Mouse (Mus musculus): ENCODE results near the gene Tmem215. TPM values are rescaled to one million over a fixed set of nuclear protein-coding genes. Genes with fewer than 3 reads are reported as not detected.

Gene Tmem215
- not detected in 2 replicates for polyA plus RNA-seq (2012; ENCODE audit: insufficient read depth, insufficient read length, missing spikeins)

- TF ChIP-seq POLR2A (IDR thresholded peaks at IDR 0.05; ENCODE audit: borderline replicate concordance, low read depth, low read length): no peak
- no peak for TF ChIP-seq CTCF (IDR thresholded peaks at IDR 0.05; ENCODE audit: low read depth, low read length)
- H3K27ac ChIP-seq (ENCODE audit: insufficient read depth, low read depth, low read length): no peak within 1 kb of the TSS
- no peak within 1 kb of the TSS for H3K4me3 ChIP-seq (ENCODE audit: insufficient read depth, low read length)
- no peaks in the 10 kb centered on the region for H3K4me1 ChIP-seq (ENCODE audit: control insufficient read depth, insufficient read depth, low read length)
These were observed at the start of gene Tmem215 for GRCm38 (mm10) chr4:40471880-40472279. Gene Tmem215, plus strand, starts transcription at chr4:40472180.

GRCm38 (mm10) chr4:40431916-40432315 lies 40.1 kb upstream of the Tmem215 start:
- H3K4me3 ChIP-seq (ENCODE audit: insufficient read depth, low read length): no peak overlapping the region

GRCm38 (mm10) chr4:40433379-40433778 lies 38.6 kb upstream of the Tmem215 start:
- H3K4me3 ChIP-seq (ENCODE audit: insufficient read depth, low read length): no peak overlapping the region
- TF ChIP-seq POLR2A (IDR thresholded peaks at IDR 0.05; ENCODE audit: borderline replicate concordance, low read depth, low read length) (no peak), CTCF (IDR thresholded peaks at IDR 0.05; ENCODE audit: low read depth, low read length) (no peak)
- H3K4me1 ChIP-seq (ENCODE audit: control insufficient read depth, insufficient read depth, low read length): peaks cover 2% of the 10 kb centered on the region
- no peak overlapping the region for H3K27ac ChIP-seq (ENCODE audit: insufficient read depth, low read depth, low read length)

More at GRCm38 (mm10) chr4:40431916-40432315, 40.1 kb upstream of the Tmem215 start:
- no peak overlapping the region for H3K27ac ChIP-seq (ENCODE audit: insufficient read depth, low read depth, low read length)
- TF ChIP-seq CTCF (IDR thresholded peaks at IDR 0.05; ENCODE audit: low read depth, low read length) (no peak), POLR2A (IDR thresholded peaks at IDR 0.05; ENCODE audit: borderline replicate concordance, low read depth, low read length) (no peak)
- peaks cover 2% of the 10 kb centered on the region for H3K4me1 ChIP-seq (ENCODE audit: control insufficient read depth, insufficient read depth, low read length)

- H3K27ac ChIP-seq (ENCODE audit: insufficient read depth, low read depth, low read length): no peak overlapping the region
- H3K4me1 ChIP-seq (ENCODE audit: control insufficient read depth, insufficient read depth, low read length): peaks cover 2% of the 10 kb centered on the region
- no peak for TF ChIP-seq POLR2A (IDR thresholded peaks at IDR 0.05; ENCODE audit: borderline replicate concordance, low read depth, low read length)
- TF ChIP-seq CTCF (IDR thresholded peaks at IDR 0.05; ENCODE audit: low read depth, low read length): no peak
- H3K4me3 ChIP-seq (ENCODE audit: insufficient read depth, low read length): no peak overlapping the region
These were observed 37.6 kb upstream of the Tmem215 start for GRCm38 (mm10) chr4:40434388-40434787.

GRCm38 (mm10) chr4:40443565-40443964 lies 28.4 kb upstream of the Tmem215 start:
- no peak overlapping the region for H3K27ac ChIP-seq (ENCODE audit: insufficient read depth, low read depth, low read length)
- H3K4me3 ChIP-seq (ENCODE audit: insufficient read depth, low read length): no peak overlapping the region
- no peaks in the 10 kb centered on the region for H3K4me1 ChIP-seq (ENCODE audit: control insufficient read depth, insufficient read depth, low read length)
- TF ChIP-seq CTCF (IDR thresholded peaks at IDR 0.05; ENCODE audit: low read depth, low read length): no peak
- TF ChIP-seq POLR2A (IDR thresholded peaks at IDR 0.05; ENCODE audit: borderline replicate concordance, low read depth, low read length): no peak

- Histone ChIP-seq H3K4me1 (ENCODE audit: control insufficient read depth, insufficient read depth, low read length) (no peaks in the 10 kb centered on the region), H3K4me3 (ENCODE audit: insufficient read depth, low read length) (no peak overlapping the region), H3K27ac (ENCODE audit: insufficient read depth, low read depth, low read length) (no peak overlapping the region)
- TF ChIP-seq POLR2A (IDR thresholded peaks at IDR 0.05; ENCODE audit: borderline replicate concordance, low read depth, low read length) (no peak), CTCF (IDR thresholded peaks at IDR 0.05; ENCODE audit: low read depth, low read length) (no peak)
These were observed 935 bp downstream of the Tmem215 start for GRCm38 (mm10) chr4:40472700-40473530.

DNA sequence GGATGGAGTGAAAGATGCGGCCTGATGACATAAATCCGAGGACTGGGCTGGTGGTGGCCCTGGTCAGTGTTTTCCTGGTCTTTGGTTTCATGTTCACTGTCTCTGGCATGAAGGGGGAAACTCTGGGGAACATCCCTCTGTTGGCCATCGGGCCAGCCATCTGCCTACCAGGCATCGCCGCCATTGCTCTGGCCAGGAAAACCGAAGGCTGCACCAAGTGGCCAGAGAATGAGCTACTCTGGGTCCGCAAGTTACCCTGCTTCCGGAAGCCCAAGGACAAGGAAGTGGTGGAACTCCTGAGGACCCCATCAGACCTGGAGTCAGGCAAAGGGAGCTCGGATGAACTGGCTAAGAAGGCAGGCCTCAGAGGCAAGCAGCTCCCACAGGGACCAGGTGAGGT lies 1.9 kb downstream of the Tmem215 start:
- Histone ChIP-seq H3K4me1 (ENCODE audit: control insufficient read depth, insufficient read depth, low read length) (no peaks in the 10 kb centered on the region), H3K27ac (ENCODE audit: insufficient read depth, low read depth, low read length) (no peak overlapping the region), H3K4me3 (ENCODE audit: insufficient read depth, low read length) (no peak overlapping the region)
- TF ChIP-seq CTCF (IDR thresholded peaks at IDR 0.05; ENCODE audit: low read depth, low read length): no peak
- TF ChIP-seq POLR2A (IDR thresholded peaks at IDR 0.05; ENCODE audit: borderline replicate concordance, low read depth, low read length): no peak

GRCm38 (mm10) chr4:40477963-40478362 lies 6.0 kb downstream of the Tmem215 start:
- TF ChIP-seq POLR2A (IDR thresholded peaks at IDR 0.05; ENCODE audit: borderline replicate concordance, low read depth, low read length): no peak
- no peak for TF ChIP-seq CTCF (IDR thresholded peaks at IDR 0.05; ENCODE audit: low read depth, low read length)
- H3K4me3 ChIP-seq (ENCODE audit: insufficient read depth, low read length): no peak overlapping the region
- H3K27ac ChIP-seq (ENCODE audit: insufficient read depth, low read depth, low read length): no peak overlapping the region
- no peaks in the 10 kb centered on the region for H3K4me1 ChIP-seq (ENCODE audit: control insufficient read depth, insufficient read depth, low read length)

- H3K4me1 ChIP-seq (ENCODE audit: control insufficient read depth, insufficient read depth, low read length): no peaks in the 10 kb centered on the region
- no peak overlapping the region for H3K27ac ChIP-seq (ENCODE audit: insufficient read depth, low read depth, low read length)
- TF ChIP-seq CTCF (IDR thresholded peaks at IDR 0.05; ENCODE audit: low read depth, low read length): no peak
- TF ChIP-seq POLR2A (IDR thresholded peaks at IDR 0.05; ENCODE audit: borderline replicate concordance, low read depth, low read length): no peak
- H3K4me3 ChIP-seq (ENCODE audit: insufficient read depth, low read length): no peak overlapping the region
These were observed 14.6 kb downstream of the Tmem215 start for GRCm38 (mm10) chr4:40486546-40486945.

DNA sequence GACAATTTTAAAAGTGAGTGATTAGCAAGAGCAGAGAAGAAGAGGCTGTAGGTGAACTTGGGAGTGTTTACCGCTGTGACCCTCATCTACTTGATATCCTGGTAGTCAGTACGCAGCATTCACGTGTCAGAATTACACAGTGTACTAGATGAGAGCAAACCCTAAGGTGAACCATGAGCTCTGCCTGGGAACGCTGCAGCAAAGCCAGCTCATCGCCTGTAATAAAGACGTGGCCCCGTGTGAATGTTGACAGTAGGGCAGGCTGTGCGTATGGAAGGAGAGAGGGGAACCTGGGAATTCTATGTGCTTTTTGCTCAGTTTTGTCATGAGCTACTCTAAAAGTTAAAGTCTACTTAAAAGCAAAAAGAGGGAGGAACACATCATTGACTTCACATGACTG lies 19.8 kb downstream of the Tmem215 start:
- TF ChIP-seq POLR2A (IDR thresholded peaks at IDR 0.05; ENCODE audit: borderline replicate concordance, low read depth, low read length): no peak
- TF ChIP-seq CTCF (IDR thresholded peaks at IDR 0.05; ENCODE audit: low read depth, low read length): no peak
- no peak overlapping the region for H3K4me3 ChIP-seq (ENCODE audit: insufficient read depth, low read length)
- no peak overlapping the region for H3K27ac ChIP-seq (ENCODE audit: insufficient read depth, low read depth, low read length)
- H3K4me1 ChIP-seq (ENCODE audit: control insufficient read depth, insufficient read depth, low read length): no peaks in the 10 kb centered on the region

Data from bone marrow macrophage, adult 2 months (primary cell).